Mouse (Mus musculus) right cerebral cortex, postnatal 14 days (tissue): ENCODE results near the gene Arhgef16.

Experiments
- DNase-seq: peaks from one replicate; pipeline ENCODE4 v3.0.0; 2022

The Arhgef16 gene

GRCm38 (mm10) chr4:154301466-154301881, at the start of gene Arhgef16:
Gene Arhgef16 (minus strand): TSS chr4:154301676.
- DNase-seq = peak; percentile 33

GRCm38 (mm10) chr4:154348197-154348786, 46.8 kb upstream of the Arhgef16 start:
- DNase-seq = no peak

- DNase-seq = no peak
These were observed 45.5 kb upstream of the Arhgef16 start for GRCm38 (mm10) chr4:154346731-154347522.

- no peak for DNase-seq
These were observed 35.2 kb upstream of the Arhgef16 start for GRCm38 (mm10) chr4:154336650-154337049.

- peak; percentile 35 for DNase-seq
These were observed 34.3 kb upstream of the Arhgef16 start, which contains the start of gene B230104I21Rik for GRCm38 (mm10) chr4:154335761-154336160. Gene B230104I21Rik (plus strand): TSS chr4:154336127.

- peak; percentile 23 for DNase-seq
These were observed 33.4 kb upstream of the Arhgef16 start for GRCm38 (mm10) chr4:154334699-154335402.

GRCm38 (mm10) chr4:154333300-154333699, 31.8 kb upstream of the Arhgef16 start:
- no peak for DNase-seq

GRCm38 (mm10) chr4:154331271-154331670, 29.8 kb upstream of the Arhgef16 start:
- DNase-seq = no peak

GRCm38 (mm10) chr4:154330001-154330400, 28.5 kb upstream of the Arhgef16 start:
- DNase-seq = no peak

GRCm38 (mm10) chr4:154328836-154329235, 27.4 kb upstream of the Arhgef16 start:
- DNase-seq = peak; percentile 66

GRCm38 (mm10) chr4:154328431-154328830, 27.0 kb upstream of the Arhgef16 start:
- DNase-seq = no peak

- no peak for DNase-seq
These were observed 23.9 kb upstream of the Arhgef16 start for GRCm38 (mm10) chr4:154325410-154325809.

- DNase-seq = no peak
These were observed 12.1 kb upstream of the Arhgef16 start for GRCm38 (mm10) chr4:154313622-154313967.

GRCm38 (mm10) chr4:154312935-154313621, 11.6 kb upstream of the Arhgef16 start:
- no peak for DNase-seq

- no peak for DNase-seq
These were observed 10.8 kb upstream of the Arhgef16 start for GRCm38 (mm10) chr4:154312143-154312812.

GRCm38 (mm10) chr4:154310576-154311262, 9.2 kb upstream of the Arhgef16 start:
- DNase-seq = no peak

GRCm38 (mm10) chr4:154309131-154309530, 7.7 kb upstream of the Arhgef16 start:
- no peak for DNase-seq

GRCm38 (mm10) chr4:154299541-154300271, 1.8 kb downstream of the Arhgef16 start:
- no peak for DNase-seq

GRCm38 (mm10) chr4:154297761-154298160, 3.7 kb downstream of the Arhgef16 start:
- no peak for DNase-seq

- no peak for DNase-seq
These were observed 7.2 kb downstream of the Arhgef16 start for GRCm38 (mm10) chr4:154294262-154294731.

- no peak for DNase-seq
These were observed 7.7 kb downstream of the Arhgef16 start for GRCm38 (mm10) chr4:154293735-154294201.
